Mouse (Mus musculus) ES-Bruce4 (cell line): ENCODE results near the gene Kcnh6. TPM values are rescaled to one million over a fixed set of nuclear protein-coding genes. Genes with fewer than 3 reads are reported as not detected.

Experiments
- H3K27ac ChIP-seq: 2 replicates; pipeline ENCODE4 v1.5.1; 2012; ENCODE audit warnings: low read length, inconsistent platforms; ENCODE audit not compliant: insufficient read depth
- H3K27me3 ChIP-seq: 2 replicates; pipeline ENCODE4 v1.6.1; 2012; ENCODE audit warnings: mild to moderate bottlenecking, low read length, inconsistent platforms; ENCODE audit not compliant: control insufficient read depth, poor library complexity, insufficient read depth, severe bottlenecking
- H3K36me3 ChIP-seq: 2 replicates; pipeline ENCODE4 v1.6.1; 2012; ENCODE audit warnings: inconsistent platforms, mild to moderate bottlenecking, low read length, moderate library complexity; ENCODE audit not compliant: control insufficient read depth, poor library complexity, insufficient read depth, severe bottlenecking
- H3K4me1 ChIP-seq: one replicate; pipeline ENCODE4 v1.8.1; 2011; ENCODE audit warnings: low read length; ENCODE audit not compliant: control insufficient read depth, insufficient read depth
- H3K4me3 ChIP-seq: 2 replicates; pipeline ENCODE4 v1.5.1; 2011; ENCODE audit warnings: low read depth, mild to moderate bottlenecking, low read length
- H3K9ac ChIP-seq: 2 replicates; pipeline ENCODE4 v1.6.1; 2012; ENCODE audit warnings: low read depth, mild to moderate bottlenecking, inconsistent platforms; ENCODE audit not compliant: poor library complexity, severe bottlenecking
- H3K9me3 ChIP-seq: replicated peaks from 2 replicates; pipeline ENCODE4 v1.6.1; 2012; ENCODE audit warnings: mild to moderate bottlenecking, low read length, inconsistent platforms; ENCODE audit not compliant: control insufficient read depth, poor library complexity, insufficient read depth, severe bottlenecking
- CTCF ChIP-seq: IDR thresholded peaks from one replicate; pipeline ENCODE4 v1.8.1; 2011; ENCODE audit warnings: low read depth, low read length
- EP300 ChIP-seq: IDR thresholded peaks from 2 replicates; pipeline ENCODE4 v1.6.1; 2011; ENCODE audit warnings: low read depth, low read length; ENCODE audit not compliant: insufficient read depth
- POLR2A ChIP-seq: IDR thresholded peaks from one replicate; pipeline ENCODE4 v1.8.1; 2011; ENCODE audit warnings: low read length; ENCODE audit not compliant: insufficient read depth
- polyA plus RNA-seq: library from polyadenylated mRNA; stranded (reverse); fragments of >200 nt; gene quantifications from 2 replicates; pipeline ENCODE4 v1.2.4, GENCODE M21; 2011; ENCODE audit warnings: low read depth; ENCODE audit not compliant: missing spikeins, insufficient read depth, insufficient read length

Gene Kcnh6
- polyA plus RNA-seq, 1 experiment, result 0.21 TPM

- Histone ChIP-seq H3K4me1 (no peaks in the 10 kb centered on the region), H3K27ac (no peak overlapping the region), H3K9ac (no peak overlapping the region), H3K9me3 (0 out of 2 replicates have a peak, but pooled peaks cover 3% of the 10 kb centered on the region), H3K27me3 (no peaks in the 10 kb centered on the region), H3K36me3 (no peaks in the 10 kb centered on the region), H3K4me3 (no peak overlapping the region)
- TF ChIP-seq EP300 (no peak), CTCF (no peak), POLR2A (no peak)
Observed at GRCm38 (mm10) chr11:106034986-106035385, 27.1 kb downstream of the Kcnh6 start.

GRCm38 (mm10) chr11:106036548-106037417 is 28.9 kb downstream of the Kcnh6 start, which contains the start of gene Dcaf7:
Dcaf7 (plus strand) TSS chr11:106036872.
- TF ChIP-seq CTCF (no peak), POLR2A (no peak), EP300 (no peak)
- Histone ChIP-seq H3K9ac (peak within 1 kb of the TSS; percentile 89), H3K27ac (peak within 1 kb of the TSS; percentile 32), H3K27me3 (no peaks in the 10 kb centered on the region), H3K9me3 (0 out of 2 replicates have a peak, but pooled peaks cover 2% of the 10 kb centered on the region), H3K4me3 (peak within 1 kb of the TSS; percentile 95), H3K4me1 (no peaks in the 10 kb centered on the region), H3K36me3 (no peaks in the 10 kb centered on the region)

GRCm38 (mm10) chr11:106037418-106037751 is 29.5 kb downstream of the Kcnh6 start:
- no peaks in the 10 kb centered on the region for H3K9me3 ChIP-seq
- peak overlapping the region; percentile 89 for H3K9ac ChIP-seq
- H3K27me3 ChIP-seq, result no peaks in the 10 kb centered on the region
- H3K4me3 ChIP-seq, result peak overlapping the region; percentile 87
- no peak overlapping the region; the same call in 1 of the 2 replicates for H3K27ac ChIP-seq
- TF ChIP-seq CTCF, result no peak
- TF ChIP-seq POLR2A, result no peak
- TF ChIP-seq EP300, result no peak
- no peaks in the 10 kb centered on the region for H3K36me3 ChIP-seq
- H3K4me1 ChIP-seq, result no peaks in the 10 kb centered on the region

- TF ChIP-seq EP300, result no peak
- H3K27ac ChIP-seq, result no peak overlapping the region
- no peak overlapping the region for H3K4me3 ChIP-seq
- H3K36me3 ChIP-seq, result peaks cover 5% of the 10 kb centered on the region
- H3K9me3 ChIP-seq, result no peaks in the 10 kb centered on the region
- H3K4me1 ChIP-seq, result peaks cover 2% of the 10 kb centered on the region
- no peak overlapping the region for H3K9ac ChIP-seq
- no peaks in the 10 kb centered on the region for H3K27me3 ChIP-seq
Observed at GRCm38 (mm10) chr11:106044349-106044748, 36.4 kb downstream of the Kcnh6 start.

GRCm38 (mm10) chr11:106045256-106045655 is 37.3 kb downstream of the Kcnh6 start:
- Histone ChIP-seq H3K4me1 (peaks cover 2% of the 10 kb centered on the region), H3K9me3 (no peaks in the 10 kb centered on the region), H3K27ac (no peak overlapping the region), H3K36me3 (peaks cover 5% of the 10 kb centered on the region), H3K9ac (no peak overlapping the region), H3K4me3 (no peak overlapping the region), H3K27me3 (no peaks in the 10 kb centered on the region)
- no peak for TF ChIP-seq CTCF
- no peak for TF ChIP-seq POLR2A
- no peak for TF ChIP-seq EP300

- Histone ChIP-seq H3K27ac (no peak overlapping the region), H3K36me3 (peaks cover 7% of the 10 kb centered on the region), H3K4me3 (no peak overlapping the region), H3K4me1 (peaks cover 2% of the 10 kb centered on the region), H3K9me3 (no peaks in the 10 kb centered on the region), H3K9ac (no peak overlapping the region), H3K27me3 (no peaks in the 10 kb centered on the region)
- TF ChIP-seq CTCF (no peak), EP300 (no peak), POLR2A (no peak)
Observed at GRCm38 (mm10) chr11:106045780-106046179, 37.9 kb downstream of the Kcnh6 start.
